Mouse (Mus musculus): Measurements from ENCODE around the gene Umad1.
"Not testable (repeated sequence)": the region's sequence is repeated elsewhere in the genome, so short reads cannot be mapped to it uniquely, and the experiment has no call there.

- not testable (repeated sequence) for TF ChIP-seq POLR2A (IDR thresholded peaks at IDR 0.05; ENCODE audit: low read depth, low read length); CTCF (conservative IDR thresholded peaks at IDR 0.05; ENCODE audit: insufficient read depth, insufficient read length, low read depth, low read length)
Observed at GRCm38 (mm10) chr6:8331496-8331895, 72.4 kb downstream of the Umad1 start.

All from kidney, adult 2 months (tissue).